In genomic region chr17:29400044-29400443, GRCm38 (mm10) we compare ENCODE assay signal across 17 mouse cellular contexts.
"Had no signal": no experiment of that assay in that cellular context is flagged by ENCODE, and none has a peak within 500 bp of the region (broad histone marks: within the 10 kb centered on the region; RNA-seq: fewer than 3 reads in every experiment).

No protein-coding gene starts in this region.

- H3K27me3 ChIP-seq: midbrain, embryonic 15.5 days; neural tube, embryonic 12.5 days; neural tube, embryonic 15.5 days had no signal

- H3K4me3 ChIP-seq: midbrain, embryonic 12.5 days; midbrain, embryonic 15.5 days; neural tube, embryonic 12.5 days; neural tube, embryonic 15.5 days had no signal

- H3K4me2 ChIP-seq: lung, embryonic 14.5 days; midbrain, embryonic 12.5 days; midbrain, embryonic 15.5 days; neural tube, embryonic 12.5 days; neural tube, embryonic 15.5 days had no signal

- H3K9ac ChIP-seq: liver, embryonic 14.5 days; liver, postnatal 0 days; lung, embryonic 14.5 days; midbrain, embryonic 12.5 days; midbrain, embryonic 15.5 days; neural tube, embryonic 12.5 days; neural tube, embryonic 15.5 days had no signal

- DNase-seq: kidney, adult 18-20 months; kidney, adult 9 months; kidney, postnatal 14 days; layer of hippocampus, adult 9-11 months; liver, postnatal 0 days; lung, embryonic 14.5 days; right cerebral cortex, adult 18-20 months; right cerebral cortex, postnatal 14 days; right cerebral cortex, postnatal 4 days; thymus, postnatal 25 days had no signal

- H3K27ac ChIP-seq: liver, embryonic 14.5 days; macrophage; midbrain, embryonic 12.5 days; midbrain, embryonic 15.5 days; neural tube, embryonic 12.5 days; neural tube, embryonic 15.5 days had no signal

- H3K9me3 ChIP-seq: midbrain, embryonic 12.5 days; midbrain, embryonic 15.5 days; neural tube, embryonic 12.5 days; neural tube, embryonic 15.5 days had no signal

- ATAC-seq: liver, postnatal 0 days; lung, postnatal 0 days; midbrain, embryonic 15.5 days had no signal

- H3K36me3 ChIP-seq: midbrain, embryonic 12.5 days; midbrain, embryonic 15.5 days; neural tube, embryonic 12.5 days; neural tube, embryonic 15.5 days had no signal
